In the genomic region with DNA sequence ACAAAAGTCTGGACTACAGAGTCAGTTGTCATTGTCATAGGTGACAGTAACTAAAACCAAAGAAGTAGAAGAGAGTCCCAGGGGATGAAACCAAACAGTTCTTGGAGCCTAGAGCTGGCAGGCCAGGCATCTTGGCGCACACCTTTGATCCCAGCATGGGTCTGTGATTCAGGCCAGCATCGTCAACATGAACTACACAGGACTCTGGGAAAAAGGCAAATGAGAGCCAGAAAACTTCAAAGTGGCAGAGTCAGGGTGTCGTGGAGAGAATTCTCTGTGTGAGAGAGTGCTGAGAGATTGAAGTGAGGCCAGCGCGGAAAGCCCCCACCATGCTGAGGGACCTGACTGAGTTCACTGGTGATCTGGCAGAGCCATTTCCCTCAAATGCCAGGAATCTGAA, we compare ENCODE assay signal across 19 mouse cellular contexts. TPM values are rescaled to one million over a fixed set of nuclear protein-coding genes. Genes with fewer than 3 reads are reported as not detected.
DNase-seq lines count a peak whose midpoint lies in the region; ATAC-seq lines count a peak whose summit lies in the region.
"Had no signal": no experiment of that assay in that cellular context is flagged by ENCODE, and none has a peak within 500 bp of the region (broad histone marks: within the 10 kb centered on the region; RNA-seq: fewer than 3 reads in every experiment).

No protein-coding gene starts in this region.

- DNase-seq in forebrain, embryonic 11.5 days (ENCODE audit: low spot score) = no peak
- peak; percentile 52 for DNase-seq in left cerebral cortex, postnatal 4 days
- no peak for DNase-seq in left cerebral cortex, adult 9 months (ENCODE audit: low spot score in 2 of 2)
- DNase-seq in cerebellum, adult 8-10 months = peak; percentile 66
- DNase-seq in urinary bladder, adult 2 months (ENCODE audit: low spot score) = no peak
- DNase-seq in gastrocnemius, adult 8-10 months (ENCODE audit: low spot score in 2 of 2) = no peak
- DNase-seq: adrenal gland, postnatal 14 days; gastrocnemius, postnatal 10 days; heart, adult 18-20 months; kidney, adult 9 months; kidney, postnatal 25 days; layer of hippocampus, adult 9-11 months; lung, adult 2 months had no signal

- peak; percentile 19; the same call in 1 of the 2 replicates for ATAC-seq in forebrain, embryonic 16.5 days
- ATAC-seq in forebrain, embryonic 11.5 days (replicated peaks; ENCODE audit: low FRiP score) = no peak
- ATAC-seq: inflammation-experienced regulatory T-cells, adult 6 months had no signal

- 86% methylated on average over 5 of the region's 5 CpGs for WGBS in forebrain, embryonic 16.5 days
- 86% methylated on average over 5 of the region's 5 CpGs for WGBS in forebrain, embryonic 11.5 days

- H3K27ac ChIP-seq in forebrain, embryonic 16.5 days (ENCODE audit: low read length) = no peak overlapping the region
- H3K27ac ChIP-seq in forebrain, embryonic 11.5 days (ENCODE audit: low read depth, low read length) = no peak overlapping the region
- H3K27ac ChIP-seq: embryonic facial prominence, embryonic 13.5 days; liver, embryonic 12.5 days; stomach, postnatal 0 days had no signal

- no peaks in the 10 kb centered on the region for H3K9me3 ChIP-seq in forebrain, embryonic 16.5 days (ENCODE audit: control insufficient read depth, low read length)
- H3K9me3 ChIP-seq in forebrain, embryonic 11.5 days (ENCODE audit: control insufficient read depth, low read length) = no peaks in the 10 kb centered on the region
- H3K9me3 ChIP-seq: embryonic facial prominence, embryonic 13.5 days; liver, embryonic 12.5 days had no signal

- no peaks in the 10 kb centered on the region for H3K36me3 ChIP-seq in forebrain, embryonic 16.5 days (ENCODE audit: control insufficient read depth, insufficient read depth)
- H3K36me3 ChIP-seq in forebrain, embryonic 11.5 days (ENCODE audit: control insufficient read depth, insufficient read depth, low read length) = no peaks in the 10 kb centered on the region
- H3K36me3 ChIP-seq: embryonic facial prominence, embryonic 13.5 days; liver, embryonic 12.5 days had no signal

- no peaks in the 10 kb centered on the region for H3K27me3 ChIP-seq in forebrain, embryonic 16.5 days (replicated peaks; ENCODE audit: control insufficient read depth, insufficient read depth, low read length)
- H3K27me3 ChIP-seq in forebrain, embryonic 11.5 days (ENCODE audit: control insufficient read depth, insufficient read depth, low read length) = no peaks in the 10 kb centered on the region
- H3K27me3 ChIP-seq: embryonic facial prominence, embryonic 13.5 days; liver, embryonic 12.5 days had no signal

- intact Hi-C loops in left cerebral cortex, postnatal 4 days (cut with DNase I) = no loop called here

- H3K4me3 ChIP-seq in forebrain, embryonic 16.5 days (replicated peaks; ENCODE audit: low read length) = no peak overlapping the region
- H3K4me3 ChIP-seq in forebrain, embryonic 11.5 days (ENCODE audit: low read depth, low read length) = no peak overlapping the region
- H3K4me3 ChIP-seq: embryonic facial prominence, embryonic 13.5 days; left cerebral cortex, adult 2 months; liver, embryonic 12.5 days had no signal

- no peak overlapping the region for H3K4me2 ChIP-seq in forebrain, embryonic 16.5 days (ENCODE audit: low read length)
- no peak overlapping the region for H3K4me2 ChIP-seq in forebrain, embryonic 11.5 days (ENCODE audit: low read depth, low read length, severe bottlenecking)
- H3K4me2 ChIP-seq: embryonic facial prominence, embryonic 13.5 days; liver, embryonic 12.5 days had no signal

- H3K9ac ChIP-seq in forebrain, embryonic 16.5 days (replicated peaks; ENCODE audit: low read depth, low read length) = no peak overlapping the region
- H3K9ac ChIP-seq in forebrain, embryonic 11.5 days (ENCODE audit: low read length) = no peak overlapping the region
- H3K9ac ChIP-seq: embryonic facial prominence, embryonic 13.5 days; liver, embryonic 12.5 days had no signal

- no peaks in the 10 kb centered on the region for H3K4me1 ChIP-seq in forebrain, embryonic 16.5 days (replicated peaks; ENCODE audit: control insufficient read depth, insufficient read depth, low read length)
- H3K4me1 ChIP-seq in forebrain, embryonic 11.5 days (replicated peaks; ENCODE audit: control insufficient read depth, insufficient read depth, low read length) = no peaks in the 10 kb centered on the region

RNA-seq across cellular contexts. Expression of a gene that starts 29.4 kb away (rescaled TPM):
- polyA plus RNA-seq in forebrain, embryonic 16.5 days (2015; fragmentation: Nextera tagmentation; extraction: Ambion mirVana) = 2.2 and 2.6 TPM in 2 replicates
- 0.86 and 0.91 TPM in 2 replicates for polyA plus RNA-seq in forebrain, embryonic 11.5 days (2014; fragmentation: Nextera tagmentation; extraction: Ambion mirVana)
- total RNA-seq in left cerebral cortex, postnatal 4 days (2021) = 10 to 100 TPM; 44.2 to 46.4 TPM
- 58.6 and 73.7 TPM in 2 replicates for polyA plus RNA-seq in urinary bladder, adult 2 months (2012; rRNA removed)
- 100 to 1,000 TPM; 108 to 165 (median 128) TPM for total RNA-seq in gastrocnemius, adult 8-10 months (2022)

Comparison
In these comparisons a context has a peak if more than half of its experiments do, and no peak if none do; other contexts are left out.
1. DNase-seq: peak in left cerebral cortex, postnatal 4 days (single experiment) and cerebellum, adult 8-10 months (single experiment); none in forebrain, embryonic 11.5 days (single experiment), left cerebral cortex, adult 9 months (0 of 2), urinary bladder, adult 2 months (single experiment) and gastrocnemius, adult 8-10 months (0 of 2).
2. RNA of a gene that starts 29.4 kb away (polyA plus RNA-seq): 58.6 to 73.7 TPM in urinary bladder, adult 2 months; 2.2 to 2.6 TPM in forebrain, embryonic 16.5 days and 0.86 to 0.91 TPM in forebrain, embryonic 11.5 days; every median in the first group is over 10 times any median in the second.